Mouse (Mus musculus) neural tube, embryonic 14.5 days (tissue): ENCODE measurements at regions not wholly inside any gene's neighbourhood (a gene's known extent, or its start where the extent isn't known, plus 50 kb on each side); places are given as distances from the start of the nearest gene placed in this dataset.

Source experiments
- ATAC-seq: fragments of 200-750 bp; cut with Nextera tagmentation; 2 replicates; pipeline ENCODE4 v1.8.0; 2017; ENCODE audit warnings: low read depth, mild to moderate bottlenecking, moderate TSS enrichment, moderate library complexity
- H3K27ac ChIP-seq: fragments of 300-500 bp; sonication (generic); 2 replicates; pipeline ENCODE4 v1.5.1; 2014; ENCODE audit warnings: low read depth, mild to moderate bottlenecking, control low read depth, low read length, moderate library complexity, mixed read lengths
- H3K27me3 ChIP-seq: fragments of 300-500 bp; sonication (generic); 2 replicates; pipeline ENCODE4 v1.6.1; 2014; ENCODE audit warnings: low read length; ENCODE audit not compliant: control insufficient read depth, insufficient read depth
- H3K36me3 ChIP-seq: fragments of 300-500 bp; sonication (generic); 2 replicates; pipeline ENCODE4 v1.6.1; 2014; ENCODE audit warnings: low read length, mixed read lengths; ENCODE audit not compliant: control insufficient read depth, insufficient read depth
- H3K4me1 ChIP-seq: fragments of 300-500 bp; sonication (generic); 2 replicates; pipeline ENCODE4 v1.6.1; 2014; ENCODE audit warnings: low read length; ENCODE audit not compliant: control insufficient read depth, insufficient read depth
- H3K4me2 ChIP-seq: fragments of 300-500 bp; sonication (generic); 2 replicates; pipeline ENCODE4 v1.6.1; 2014; ENCODE audit warnings: mild to moderate bottlenecking, low read depth, low read length, control low read depth
- H3K4me3 ChIP-seq: fragments of 300-500 bp; sonication (generic); 2 replicates; pipeline ENCODE4 v1.5.1; 2014; ENCODE audit warnings: low read depth, low read length, control low read depth, mixed read lengths
- H3K9ac ChIP-seq: fragments of 300-500 bp; sonication (generic); replicated peaks from 2 replicates; pipeline ENCODE4 v1.6.1; 2014; ENCODE audit warnings: low read depth, mild to moderate bottlenecking, control low read depth, low read length, mixed read lengths
- H3K9me3 ChIP-seq: fragments of 300-500 bp; sonication (generic); 2 replicates; pipeline ENCODE4 v1.6.1; 2016; ENCODE audit warnings: low read length; ENCODE audit not compliant: control insufficient read depth
- WGBS: fragments of 180-500 bp; shearing (Covaris S2); extraction: QIAGEN DNeasy Blood & Tissue Kit; methylation state at CpG from one replicate; pipeline ENCODE4 v1.1.7; 2014; 5-methylcytosine and 5-hydroxymethylcytosine counted together

DNA sequence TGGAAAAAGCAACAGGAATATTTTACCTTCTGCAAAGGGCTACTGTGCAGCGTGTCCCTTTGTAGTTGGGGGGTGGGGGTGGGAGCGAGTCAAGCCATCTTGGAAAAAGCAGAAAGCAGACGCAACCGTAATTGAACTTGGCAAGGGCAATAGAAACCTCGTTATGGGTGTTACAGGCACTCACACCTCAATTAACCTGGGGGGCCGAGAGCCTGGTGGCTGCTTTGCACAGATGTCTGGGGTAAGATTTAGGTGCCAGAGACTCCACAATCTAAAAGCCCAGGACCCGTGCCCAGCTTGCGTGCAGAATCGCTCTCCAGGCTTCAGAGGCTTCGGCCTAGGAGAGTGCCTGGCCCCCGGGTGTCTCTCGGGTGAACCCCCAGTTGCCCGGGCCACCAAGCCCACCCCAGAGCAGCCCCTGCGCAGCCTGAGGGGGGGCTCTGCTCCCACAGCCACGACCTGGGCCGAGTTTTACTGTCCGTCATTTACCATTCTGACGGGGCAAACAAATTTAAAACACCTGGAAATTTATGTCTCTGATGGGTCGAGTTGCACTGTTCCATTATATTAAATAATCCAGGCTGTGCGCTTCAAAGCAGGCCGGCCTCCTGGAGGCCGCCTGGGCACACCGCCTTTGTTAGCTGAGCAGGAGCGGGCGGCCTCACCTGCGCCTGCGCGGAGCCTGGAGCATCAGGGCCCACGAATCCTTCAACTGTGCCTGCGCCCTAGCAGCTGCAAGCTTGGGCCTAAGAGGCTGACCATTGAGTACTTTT, 212.4 kb downstream of the Srbd1 start:
- Histone ChIP-seq H3K27me3 (no peaks in the 10 kb centered on the region), H3K27ac (no peak overlapping the region), H3K9me3 (no peaks in the 10 kb centered on the region), H3K36me3 (no peaks in the 10 kb centered on the region), H3K9ac (no peak overlapping the region), H3K4me2 (no peak overlapping the region), H3K4me1 (0 out of 2 replicates have a peak, but pooled peaks cover 6% of the 10 kb centered on the region), H3K4me3 (no peak overlapping the region)
- ATAC-seq = no peak
- 69% methylated on average over 30 of the region's 30 CpGs for WGBS

DNA sequence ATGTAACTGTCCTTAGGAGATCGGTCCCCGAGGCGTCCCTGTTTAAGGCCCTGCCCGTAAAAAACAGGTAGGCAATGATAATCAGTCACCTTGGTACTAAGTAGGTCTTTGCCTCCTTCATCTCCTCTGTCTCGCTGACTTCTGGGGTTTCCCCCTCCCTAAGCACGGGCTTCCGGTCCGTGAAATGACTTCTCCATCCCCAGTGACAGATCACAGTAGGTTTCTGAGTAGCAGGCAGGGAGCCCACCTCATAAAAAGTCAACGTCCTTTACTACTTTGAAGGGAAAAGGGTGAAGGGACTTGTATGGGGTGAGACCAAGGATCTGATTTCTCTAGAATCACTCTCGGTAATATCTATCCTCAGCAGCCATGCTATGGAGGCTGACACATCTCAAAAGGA, 213.0 kb downstream of the Srbd1 start:
- Histone ChIP-seq H3K9ac (no peak overlapping the region), H3K36me3 (no peaks in the 10 kb centered on the region), H3K4me2 (no peak overlapping the region), H3K27ac (no peak overlapping the region), H3K9me3 (no peaks in the 10 kb centered on the region), H3K4me3 (no peak overlapping the region), H3K4me1 (0 out of 2 replicates have a peak, but pooled peaks cover 6% of the 10 kb centered on the region), H3K27me3 (no peaks in the 10 kb centered on the region)
- WGBS = 79% methylated on average over 10 of the region's 10 CpGs
- no peak for ATAC-seq

DNA sequence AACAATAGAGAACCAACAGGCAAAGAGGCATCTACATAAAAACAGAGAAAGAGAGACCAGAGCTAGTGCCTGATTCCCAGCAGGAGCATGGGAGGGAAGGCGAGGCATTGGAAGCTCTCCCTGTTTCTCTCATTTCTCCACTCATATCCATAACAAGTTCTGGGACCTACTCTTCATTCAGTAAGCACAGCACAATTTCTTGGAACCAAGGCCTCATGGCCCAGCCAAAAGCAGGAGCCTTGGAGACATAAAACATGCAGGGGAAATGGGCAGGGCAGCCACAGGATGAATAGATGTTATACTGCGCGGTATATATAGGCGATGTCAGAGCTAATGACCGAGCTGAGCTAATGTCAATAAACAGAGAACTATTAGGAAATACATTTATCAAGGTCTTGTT, 214.2 kb downstream of the Srbd1 start:
- no peak for ATAC-seq
- Histone ChIP-seq H3K27ac (no peak overlapping the region), H3K4me2 (no peak overlapping the region), H3K9ac (no peak overlapping the region), H3K27me3 (no peaks in the 10 kb centered on the region), H3K4me3 (no peak overlapping the region), H3K36me3 (no peaks in the 10 kb centered on the region), H3K4me1 (0 out of 2 replicates have a peak, but pooled peaks cover 6% of the 10 kb centered on the region), H3K9me3 (no peaks in the 10 kb centered on the region)
- WGBS = 66% methylated on average over 5 of the region's 5 CpGs

DNA sequence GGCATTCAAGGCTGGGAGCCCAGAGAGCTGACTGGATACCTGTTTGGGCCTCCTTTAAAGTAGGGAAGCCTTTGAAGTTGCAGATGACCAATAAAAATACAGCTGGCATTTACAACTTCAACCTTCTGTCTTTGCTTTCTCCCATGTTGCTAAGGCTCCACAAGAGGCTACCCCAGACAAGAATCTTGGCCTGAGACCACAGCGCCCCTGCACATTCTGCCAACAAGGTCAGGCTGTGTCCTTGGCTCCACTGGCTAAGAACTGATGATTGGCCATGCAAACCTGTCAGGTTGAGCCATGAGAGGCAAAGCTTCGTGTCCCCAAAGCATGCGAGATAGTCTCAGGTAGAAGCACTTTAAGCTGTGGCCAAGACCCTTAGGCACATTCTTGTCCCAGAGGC, 214.6 kb downstream of the Srbd1 start:
- no peak for ATAC-seq
- no peaks in the 10 kb centered on the region for H3K27me3 ChIP-seq
- H3K4me2 ChIP-seq = no peak overlapping the region
- H3K4me1 ChIP-seq = 0 out of 2 replicates have a peak, but pooled peaks cover 1% of the 10 kb centered on the region
- no peak overlapping the region for H3K9ac ChIP-seq
- H3K9me3 ChIP-seq = no peaks in the 10 kb centered on the region
- H3K27ac ChIP-seq = no peak overlapping the region
- 89% methylated on average over 3 of the region's 3 CpGs for WGBS
- no peak overlapping the region for H3K4me3 ChIP-seq
- no peaks in the 10 kb centered on the region for H3K36me3 ChIP-seq

DNA sequence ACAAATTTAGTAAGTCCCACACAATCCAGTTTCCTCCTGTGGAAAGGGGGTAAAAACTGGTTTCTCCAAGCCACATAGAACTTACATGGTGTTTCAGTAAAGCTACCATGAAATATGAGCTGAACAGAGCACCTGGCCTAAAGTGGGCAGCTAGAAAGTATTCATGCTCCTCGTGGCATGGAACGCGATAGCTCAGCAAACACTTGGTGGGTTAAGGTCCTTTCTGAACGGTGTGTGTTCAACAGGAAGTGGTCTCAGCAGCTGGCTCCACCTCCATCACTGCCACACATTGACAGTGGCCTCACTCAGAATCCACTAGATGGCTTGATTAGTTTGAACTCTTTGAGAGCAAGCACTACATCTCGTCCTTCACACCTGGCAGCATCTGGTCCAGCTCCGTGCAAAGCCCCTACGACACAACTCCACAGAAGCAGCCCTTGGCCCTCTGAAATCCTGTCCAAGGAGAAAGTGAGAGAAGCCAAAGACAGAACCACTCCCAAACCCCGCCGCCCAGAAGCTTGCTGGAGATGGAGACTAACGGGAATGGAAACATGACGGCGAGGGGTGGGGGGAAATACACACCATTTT, 215.2 kb downstream of the Srbd1 start:
- ATAC-seq = no peak
- no peak overlapping the region for H3K9ac ChIP-seq
- WGBS = 89% methylated on average over 12 of the region's 12 CpGs
- no peaks in the 10 kb centered on the region for H3K9me3 ChIP-seq
- H3K27ac ChIP-seq = no peak overlapping the region
- H3K4me1 ChIP-seq = no peaks in the 10 kb centered on the region
- H3K4me3 ChIP-seq = no peak overlapping the region
- H3K4me2 ChIP-seq = no peak overlapping the region
- H3K27me3 ChIP-seq = no peaks in the 10 kb centered on the region
- no peaks in the 10 kb centered on the region for H3K36me3 ChIP-seq

DNA sequence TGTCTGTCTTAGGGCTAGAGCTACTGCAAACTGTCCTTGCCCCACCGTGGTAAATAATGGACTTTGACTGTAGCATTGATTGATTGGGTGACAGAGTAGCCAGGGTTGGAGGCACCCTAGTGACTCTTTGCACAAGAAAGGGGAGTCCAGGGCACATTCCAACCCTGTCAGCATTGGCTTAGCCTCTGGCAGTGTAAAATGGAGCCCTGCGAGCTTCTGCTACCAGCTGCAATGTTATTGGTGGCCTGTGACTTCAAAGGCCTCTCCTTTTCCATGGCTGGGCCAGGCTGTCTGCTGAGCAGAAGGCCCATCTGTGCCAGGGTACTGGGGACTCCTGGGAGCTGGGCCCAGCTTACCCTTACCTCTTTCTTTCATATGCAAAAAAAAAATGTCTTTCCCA, 216.4 kb downstream of the Srbd1 start:
- Histone ChIP-seq H3K9me3 (no peaks in the 10 kb centered on the region), H3K4me3 (no peak overlapping the region), H3K4me2 (no peak overlapping the region), H3K4me1 (no peaks in the 10 kb centered on the region), H3K27ac (no peak overlapping the region), H3K36me3 (no peaks in the 10 kb centered on the region), H3K9ac (no peak overlapping the region), H3K27me3 (no peaks in the 10 kb centered on the region)
- 20% methylated on average over 2 of the region's 2 CpGs for WGBS
- no peak for ATAC-seq

DNA sequence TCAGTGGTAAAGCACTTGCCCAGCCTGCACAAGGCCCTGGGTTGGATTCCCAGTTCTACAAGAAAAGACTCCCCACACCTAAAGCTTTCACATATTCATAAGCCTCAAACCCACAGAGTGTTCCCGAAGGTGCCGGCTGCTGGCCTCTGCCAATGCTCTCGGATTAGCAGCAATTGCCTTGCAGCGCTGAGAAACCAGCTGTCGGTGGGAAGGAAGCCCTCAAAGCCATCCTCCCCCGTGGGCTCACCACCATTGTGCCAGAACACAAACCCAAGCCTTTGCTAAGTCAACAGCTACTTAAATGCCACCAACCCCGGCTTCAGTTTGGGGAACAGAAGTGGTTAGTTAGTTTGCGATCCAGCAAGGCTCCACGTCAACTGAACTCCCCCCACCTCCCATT, 217.7 kb downstream of the Srbd1 start:
- no peaks in the 10 kb centered on the region for H3K36me3 ChIP-seq
- no peak for ATAC-seq
- WGBS = 70% methylated on average over 9 of the region's 9 CpGs

DNA sequence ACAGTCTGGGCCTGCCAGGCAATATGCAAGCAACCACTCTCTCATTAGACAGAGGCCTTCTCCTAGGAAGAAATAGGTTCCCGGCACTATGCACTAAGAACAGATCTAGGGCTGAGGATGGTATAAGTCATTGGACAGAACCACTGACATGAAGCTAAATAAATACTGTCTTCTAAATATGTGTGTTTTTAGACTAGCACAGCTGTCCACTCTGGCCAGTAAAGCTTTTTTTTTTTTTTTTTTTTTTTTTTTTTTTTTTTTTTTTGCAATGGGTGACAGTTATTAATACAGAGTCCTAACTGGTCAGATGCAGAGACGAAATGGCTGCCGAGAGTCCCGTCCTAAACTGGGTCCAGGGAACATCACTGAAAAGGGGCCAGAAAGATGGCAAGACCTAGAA, 218.9 kb downstream of the Srbd1 start:
- Histone ChIP-seq H3K4me2 (no peak overlapping the region), H3K27ac (no peak overlapping the region), H3K9me3 (no peaks in the 10 kb centered on the region), H3K36me3 (no peaks in the 10 kb centered on the region), H3K4me1 (no peaks in the 10 kb centered on the region), H3K4me3 (no peak overlapping the region), H3K27me3 (no peaks in the 10 kb centered on the region), H3K9ac (no peak overlapping the region)
- no peak for ATAC-seq
- 91% methylated on average over 4 of the region's 4 CpGs for WGBS

More for the DNA sequence above, 217.7 kb downstream of the Srbd1 start:
- Histone ChIP-seq H3K27me3 (no peaks in the 10 kb centered on the region), H3K9me3 (no peaks in the 10 kb centered on the region), H3K9ac (no peak overlapping the region), H3K4me2 (no peak overlapping the region), H3K27ac (no peak overlapping the region), H3K4me3 (no peak overlapping the region), H3K4me1 (no peaks in the 10 kb centered on the region)

DNA sequence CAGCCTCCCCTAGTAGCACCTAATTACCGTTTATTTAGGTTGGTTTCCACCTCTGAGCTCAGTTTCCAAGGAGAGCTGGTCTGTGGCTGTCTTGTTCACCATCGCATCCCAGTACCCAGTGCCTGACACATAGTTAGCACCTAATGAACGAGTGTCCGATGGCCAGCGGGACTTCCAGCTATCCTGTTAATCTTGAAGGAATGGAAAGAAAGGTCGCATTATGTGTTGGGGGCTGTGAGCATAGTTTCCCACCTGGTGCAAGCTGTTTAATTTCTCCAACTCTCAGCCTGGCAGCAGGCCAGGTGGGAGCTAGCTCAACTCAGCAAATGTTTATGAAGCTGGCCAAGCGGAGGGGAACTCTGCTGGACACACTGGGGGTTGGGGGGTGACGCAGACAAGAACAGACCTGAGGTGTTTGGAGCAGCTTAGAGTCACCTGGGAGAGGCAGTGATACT, 223.7 kb downstream of the Srbd1 start:
- no peaks in the 10 kb centered on the region for H3K9me3 ChIP-seq
- no peaks in the 10 kb centered on the region for H3K36me3 ChIP-seq
- H3K27me3 ChIP-seq = no peaks in the 10 kb centered on the region
- no peak overlapping the region for H3K9ac ChIP-seq
- 65% methylated on average over 8 of the region's 8 CpGs for WGBS
- no peak overlapping the region for H3K4me2 ChIP-seq
- H3K27ac ChIP-seq = no peak overlapping the region
- no peak for ATAC-seq
- no peaks in the 10 kb centered on the region for H3K4me1 ChIP-seq
- no peak overlapping the region for H3K4me3 ChIP-seq
